Mouse (Mus musculus) olfactory bulb, adult 2 months (tissue): ENCODE data around the gene Clstn3.

ENCODE experiments used
- CTCF ChIP-seq: fragments of 200-500 bp; IDR thresholded peaks from 2 replicates; pipeline ENCODE4 v1.5.1; 2012; ENCODE audit warnings: low read depth, mild to moderate bottlenecking, low read length, moderate library complexity; ENCODE audit not compliant: insufficient read depth
- POLR2A ChIP-seq: fragments of 200-500 bp; IDR thresholded peaks from 2 replicates; pipeline ENCODE4 v1.6.1; 2012; ENCODE audit warnings: mild to moderate bottlenecking, low read depth, low read length, moderate library complexity; ENCODE audit not compliant: insufficient read depth

DNA sequence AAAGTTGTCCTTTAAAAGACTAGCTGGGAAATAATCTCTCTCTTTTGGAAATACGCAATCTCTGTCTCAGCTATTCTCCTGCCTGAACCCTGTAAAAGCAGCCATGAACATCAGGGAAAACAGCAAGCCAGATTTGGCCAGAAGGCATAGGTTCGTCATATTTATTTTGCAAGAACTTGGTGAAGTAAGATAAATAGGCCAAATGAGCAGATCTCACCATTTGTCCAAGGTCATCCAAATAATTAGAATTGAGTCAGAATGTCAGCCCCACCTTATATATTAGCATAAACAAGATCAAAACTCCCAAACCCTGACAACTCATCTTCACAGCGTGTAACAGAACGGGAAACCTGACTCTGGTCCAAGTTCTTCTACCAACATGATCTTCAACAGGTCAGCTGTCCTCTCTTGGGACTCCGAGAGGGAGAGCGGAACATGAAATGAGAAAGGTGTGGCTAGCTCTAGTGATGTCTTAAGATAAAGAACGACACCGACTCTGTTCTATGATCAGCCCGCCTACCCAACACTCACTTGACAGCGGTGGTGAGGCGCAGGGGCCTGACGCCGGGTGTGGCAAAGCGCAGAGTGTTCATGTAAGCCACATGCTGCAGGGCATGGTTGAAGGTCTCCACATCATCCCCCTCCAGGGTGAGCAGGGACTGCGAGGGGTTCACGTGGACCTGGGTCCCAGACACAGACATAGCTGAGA, 15.5 kb downstream of the Clstn3 start:
- no peak for TF ChIP-seq CTCF
- no peak for TF ChIP-seq POLR2A
